Mouse (Mus musculus) right cerebral cortex, postnatal 14 days (tissue): ENCODE measurements at regions not wholly inside any gene's neighbourhood (a gene's known extent, or its start where the extent isn't known, plus 50 kb on each side); places are given as distances from the start of the nearest gene placed in this dataset.

Experiments used
- DNase-seq: peaks from one replicate; pipeline ENCODE4 v3.0.0; 2022

- DNase-seq, result no peak
Observed at GRCm38 (mm10) chr14:58488803-58489202, 418.5 kb downstream of the Fgf9 start.

- DNase-seq, result no peak
Observed at GRCm38 (mm10) chr14:58487836-58488235, 417.5 kb downstream of the Fgf9 start.

GRCm38 (mm10) chr14:58480454-58480853, 410.1 kb downstream of the Fgf9 start:
- DNase-seq, result no peak

- DNase-seq, result no peak
Observed at GRCm38 (mm10) chr14:58470678-58471077, 400.3 kb downstream of the Fgf9 start.

- no peak for DNase-seq
Observed at GRCm38 (mm10) chr14:58468451-58468850, 398.1 kb downstream of the Fgf9 start.

GRCm38 (mm10) chr14:58467856-58468255, 397.5 kb downstream of the Fgf9 start:
- peak; percentile 8 for DNase-seq

GRCm38 (mm10) chr14:58446776-58447354, 376.5 kb downstream of the Fgf9 start:
- no peak for DNase-seq

- no peak for DNase-seq
Observed at GRCm38 (mm10) chr14:58444496-58444895, 374.1 kb downstream of the Fgf9 start.

- no peak for DNase-seq
Observed at GRCm38 (mm10) chr14:58442501-58442900, 372.2 kb downstream of the Fgf9 start.

GRCm38 (mm10) chr14:58439963-58440362, 369.6 kb downstream of the Fgf9 start:
- DNase-seq, result no peak

- no peak for DNase-seq
Observed at GRCm38 (mm10) chr14:58436096-58436495, 365.7 kb downstream of the Fgf9 start.

- DNase-seq, result no peak
Observed at GRCm38 (mm10) chr14:58426472-58426871, 356.1 kb downstream of the Fgf9 start.

- no peak for DNase-seq
Observed at GRCm38 (mm10) chr14:58421904-58422303, 351.6 kb downstream of the Fgf9 start.

- DNase-seq, result no peak
Observed at GRCm38 (mm10) chr14:58417545-58417944, 347.2 kb downstream of the Fgf9 start.

GRCm38 (mm10) chr14:58392055-58392726, 321.8 kb downstream of the Fgf9 start:
- DNase-seq, result no peak

GRCm38 (mm10) chr14:58390741-58391140, 320.4 kb downstream of the Fgf9 start:
- DNase-seq, result no peak

- no peak for DNase-seq
Observed at GRCm38 (mm10) chr14:58387348-58388000, 317.1 kb downstream of the Fgf9 start.

GRCm38 (mm10) chr14:58375056-58375455, 304.7 kb downstream of the Fgf9 start:
- DNase-seq, result no peak

GRCm38 (mm10) chr14:58356824-58357223, 286.5 kb downstream of the Fgf9 start:
- no peak for DNase-seq

- peak; percentile 57 for DNase-seq
Observed at GRCm38 (mm10) chr14:58352986-58353385, 282.6 kb downstream of the Fgf9 start.

- DNase-seq, result no peak
Observed at GRCm38 (mm10) chr14:58336148-58336547, 265.8 kb downstream of the Fgf9 start.

GRCm38 (mm10) chr14:58323164-58323563, 252.8 kb downstream of the Fgf9 start:
- no peak for DNase-seq

- no peak for DNase-seq
Observed at GRCm38 (mm10) chr14:58322461-58322860, 252.1 kb downstream of the Fgf9 start.

GRCm38 (mm10) chr14:58321875-58322274, 251.5 kb downstream of the Fgf9 start:
- DNase-seq, result no peak
